Mouse (Mus musculus) adrenal gland, adult (tissue): Measurements from ENCODE around the gene Grn.

Experiments used
- DNase-seq, 2 experiments: peaks; one replicate each; pipeline ENCODE4 v3.0.0; 2022 to 2023; ENCODE audit warnings: low spot score in 1 of 2; ENCODE audit not compliant: inconsistent age in 2 of 2

Gene Grn

GRCm38 (mm10) chr11:102440255-102440654, 10.1 kb downstream of the Grn start:
- DNase-seq, result peak in 1 of 2 experiments; percentile 3

- DNase-seq, result no peak
Observed at GRCm38 (mm10) chr11:102441434-102441833, 11.3 kb downstream of the Grn start.

- DNase-seq, result no peak
Observed at GRCm38 (mm10) chr11:102442089-102442488, 12.0 kb downstream of the Grn start.

GRCm38 (mm10) chr11:102443740-102444139, 13.6 kb downstream of the Grn start:
- no peak for DNase-seq

GRCm38 (mm10) chr11:102444321-102444720, 14.2 kb downstream of the Grn start:
- DNase-seq, result no peak

GRCm38 (mm10) chr11:102444781-102445180, 14.7 kb downstream of the Grn start:
- no peak for DNase-seq

- peak; percentile 24 to 53 for DNase-seq
Observed at GRCm38 (mm10) chr11:102445264-102445890, 15.3 kb downstream of the Grn start.

- peak; percentile 37 to 72 for DNase-seq
Observed at GRCm38 (mm10) chr11:102445891-102446361, 15.8 kb downstream of the Grn start.

GRCm38 (mm10) chr11:102446581-102447461, 16.7 kb downstream of the Grn start:
- peak; percentile 38 to 69 for DNase-seq

- peak; percentile 75 to 90 for DNase-seq
Observed at GRCm38 (mm10) chr11:102447497-102447896, 17.4 kb downstream of the Grn start, which contains the start of gene Fam171a2. TSS of gene Fam171a2 (minus strand) at chr11:102447682.

- no peak for DNase-seq
Observed at GRCm38 (mm10) chr11:102448327-102448726, 18.2 kb downstream of the Grn start.

GRCm38 (mm10) chr11:102449043-102450008, 19.2 kb downstream of the Grn start:
- peak; percentile 24 to 68 for DNase-seq

GRCm38 (mm10) chr11:102453131-102453530, 23.0 kb downstream of the Grn start:
- DNase-seq, result peak in 1 of 2 experiments; percentile 16

- peak; percentile 82 to 93 for DNase-seq
Observed at GRCm38 (mm10) chr11:102455740-102456396, 25.8 kb downstream of the Grn start.

- DNase-seq, result peak in 1 of 2 experiments; percentile 6
Observed at GRCm38 (mm10) chr11:102460541-102460940, 30.4 kb downstream of the Grn start.

- DNase-seq, result no peak
Observed at GRCm38 (mm10) chr11:102461764-102462163, 31.6 kb downstream of the Grn start.

- DNase-seq, result no peak
Observed at GRCm38 (mm10) chr11:102464901-102465300, 34.8 kb downstream of the Grn start.

GRCm38 (mm10) chr11:102465713-102466436, 35.8 kb downstream of the Grn start:
- peak; percentile 84 to 91 for DNase-seq

- DNase-seq, result peak; percentile 99 to 100
Observed at GRCm38 (mm10) chr11:102467041-102467631, 37.0 kb downstream of the Grn start.
